Mouse (Mus musculus) stomach, postnatal 0 days (tissue): ENCODE data around the gene Car14. TPM values are rescaled to one million over a fixed set of nuclear protein-coding genes. Genes with fewer than 3 reads are reported as not detected.

ENCODE experiments used
- ATAC-seq: fragments of 200-750 bp; cut with Nextera tagmentation; 2 replicates; pipeline ENCODE4 v1.8.0; 2017; ENCODE audit not compliant: low FRiP score, low TSS enrichment
- DNase-seq: peaks from one replicate; pipeline ENCODE4 v3.0.0-alpha.2; 2016; ENCODE audit warnings: low spot score
- H3K27ac ChIP-seq: fragments of 300-500 bp; sonication (generic); replicated peaks from 2 replicates; pipeline ENCODE4 v1.5.1; 2014; ENCODE audit warnings: mild to moderate bottlenecking, control low read depth
- H3K27me3 ChIP-seq: fragments of 300-500 bp; sonication (generic); 2 replicates; pipeline ENCODE4 v1.6.1; 2014; ENCODE audit warnings: low read length; ENCODE audit not compliant: control insufficient read depth, insufficient read depth
- H3K36me3 ChIP-seq: fragments of 300-500 bp; sonication (generic); 2 replicates; pipeline ENCODE4 v1.6.1; 2014; ENCODE audit warnings: low read length, mixed read lengths; ENCODE audit not compliant: control insufficient read depth, insufficient read depth
- H3K4me1 ChIP-seq: fragments of 300-500 bp; sonication (generic); replicated peaks from 2 replicates; pipeline ENCODE4 v1.6.1; 2014; ENCODE audit warnings: antibody characterized with exemption; ENCODE audit not compliant: control insufficient read depth, insufficient read depth
- H3K4me2 ChIP-seq: fragments of 300-500 bp; sonication (generic); replicated peaks from 2 replicates; pipeline ENCODE4 v1.6.1; 2014; ENCODE audit warnings: low read depth, mild to moderate bottlenecking, control low read depth, moderate library complexity
- H3K4me3 ChIP-seq: fragments of 300-500 bp; sonication (generic); 2 replicates; pipeline ENCODE4 v1.5.1; 2014; ENCODE audit warnings: low read depth, low read length, control low read depth
- H3K9ac ChIP-seq: fragments of 300-500 bp; sonication (generic); 2 replicates; pipeline ENCODE4 v1.6.1; 2014; ENCODE audit warnings: mild to moderate bottlenecking, low read length, control low read depth, mixed read lengths
- H3K9me3 ChIP-seq: fragments of 300-500 bp; sonication (generic); 2 replicates; pipeline ENCODE4 v1.6.1; 2016; ENCODE audit warnings: low read length; ENCODE audit not compliant: control insufficient read depth
- CTCF ChIP-seq: IDR thresholded peaks from 2 replicates; pipeline ENCODE4 v1.5.1; 2016; ENCODE audit warnings: antibody characterized with exemption, low read depth, mild to moderate bottlenecking, moderate library complexity
- EP300 ChIP-seq: optimal IDR thresholded peaks from 2 replicates; pipeline ENCODE3; 2016; ENCODE audit warnings: antibody characterized with exemption
- WGBS: fragments of 180-500 bp; shearing (Covaris S2); extraction: QIAGEN DNeasy Blood & Tissue Kit; methylation state at CpG from one replicate; pipeline ENCODE4 v1.1.7; 2014; 5-methylcytosine and 5-hydroxymethylcytosine counted together
- polyA plus RNA-seq: library from polyadenylated mRNA; unstranded; fragments of >200 nt; fragmentation: Nextera tagmentation; extraction: Ambion mirVana; gene quantifications from 2 replicates; pipeline ENCODE4 v1.2.1, GENCODE M21; 2015

Gene Car14
- polyA plus RNA-seq, 1 experiment from 2014 or later = 0.68 TPM

GRCm38 (mm10) chr3:95891211-95892065 is 13.1 kb downstream of the Car14 start, which contains the start of gene BC028528:
Gene BC028528, minus strand, starts transcription at chr3:95892005.
- no peak for DNase-seq
- Histone ChIP-seq H3K4me2 (peak within 1 kb of the TSS; percentile 43), H3K36me3 (no peaks in the 10 kb centered on the region), H3K9ac (peak within 1 kb of the TSS; percentile 55), H3K9me3 (no peaks in the 10 kb centered on the region), H3K27ac (peak within 1 kb of the TSS; percentile 79), H3K4me3 (peak within 1 kb of the TSS; percentile 31), H3K4me1 (0 out of 2 replicates have a peak, but pooled peaks cover 3% of the 10 kb centered on the region), H3K27me3 (no peaks in the 10 kb centered on the region)
- no peak for ATAC-seq
- TF ChIP-seq CTCF (no peak), EP300 (no peak)
- WGBS = 27% methylated on average over 12 of the region's 12 CpGs

- H3K27me3 ChIP-seq = no peaks in the 10 kb centered on the region
- H3K4me3 ChIP-seq = no peak overlapping the region
- H3K9ac ChIP-seq = no peak overlapping the region
- H3K4me1 ChIP-seq = 0 out of 2 replicates have a peak, but pooled peaks cover 3% of the 10 kb centered on the region
- H3K4me2 ChIP-seq = no peak overlapping the region
- H3K27ac ChIP-seq = no peak overlapping the region
- ATAC-seq (no peak), DNase-seq (no peak)
- WGBS = 80% methylated on average over 3 of the region's 3 CpGs
- no peak for TF ChIP-seq CTCF
- TF ChIP-seq EP300 = no peak
- no peaks in the 10 kb centered on the region for H3K36me3 ChIP-seq
- no peaks in the 10 kb centered on the region for H3K9me3 ChIP-seq
Observed at GRCm38 (mm10) chr3:95889664-95890063, 14.8 kb downstream of the Car14 start.

- Histone ChIP-seq H3K4me1 (peaks cover 3% of the 10 kb centered on the region; the same call in 1 of the 2 replicates), H3K27ac (no peak overlapping the region), H3K27me3 (no peaks in the 10 kb centered on the region), H3K9me3 (no peaks in the 10 kb centered on the region), H3K36me3 (no peaks in the 10 kb centered on the region), H3K4me3 (no peak overlapping the region), H3K4me2 (no peak overlapping the region), H3K9ac (no peak overlapping the region)
- TF ChIP-seq EP300 = no peak
- no peak for TF ChIP-seq CTCF
- DNase-seq (no peak), ATAC-seq (no peak)
- 59% methylated on average over 4 of the region's 4 CpGs for WGBS
Observed at GRCm38 (mm10) chr3:95887596-95887995, 16.9 kb downstream of the Car14 start.

GRCm38 (mm10) chr3:95884400-95884799 is 20.1 kb downstream of the Car14 start:
- H3K27me3 ChIP-seq = no peaks in the 10 kb centered on the region
- no peaks in the 10 kb centered on the region for H3K36me3 ChIP-seq
- ATAC-seq (no peak), DNase-seq (peak; percentile 49)
- TF ChIP-seq EP300 (no peak), CTCF (no peak)
- no peak overlapping the region for H3K4me3 ChIP-seq
- H3K9ac ChIP-seq = no peak overlapping the region
- H3K4me2 ChIP-seq = no peak overlapping the region
- H3K4me1 ChIP-seq = no peaks in the 10 kb centered on the region; the same call in 1 of the 2 replicates
- H3K9me3 ChIP-seq = no peaks in the 10 kb centered on the region
- WGBS = 65% methylated on average over 5 of the region's 5 CpGs
- no peak overlapping the region for H3K27ac ChIP-seq

GRCm38 (mm10) chr3:95882816-95883425 is 21.6 kb downstream of the Car14 start:
- H3K27ac ChIP-seq = peak overlapping the region; percentile 76
- DNase-seq = peak; percentile 65

More at GRCm38 (mm10) chr3:95882816-95883425, 21.6 kb downstream of the Car14 start:
- Histone ChIP-seq H3K9me3 (no peaks in the 10 kb centered on the region), H3K36me3 (no peaks in the 10 kb centered on the region), H3K4me2 (peak overlapping the region; percentile 80), H3K4me1 (no peaks in the 10 kb centered on the region; the same call in 1 of the 2 replicates), H3K4me3 (peak overlapping the region; percentile 48), H3K9ac (peak overlapping the region; percentile 58), H3K27me3 (no peaks in the 10 kb centered on the region)
- peak; percentile 75 for TF ChIP-seq CTCF
- TF ChIP-seq EP300 = no peak
- 2% methylated on average over 24 of the region's 24 CpGs for WGBS
- ATAC-seq = no peak
